Mouse (Mus musculus) ES-Bruce4 (cell line): ENCODE data around the gene Tmem54. TPM values are rescaled to one million over a fixed set of nuclear protein-coding genes. Genes with fewer than 3 reads are reported as not detected.

ENCODE experiments used
- H3K27ac ChIP-seq: 2 replicates; pipeline ENCODE4 v1.5.1; 2012; ENCODE audit warnings: low read length, inconsistent platforms; ENCODE audit not compliant: insufficient read depth
- H3K27me3 ChIP-seq: 2 replicates; pipeline ENCODE4 v1.6.1; 2012; ENCODE audit warnings: mild to moderate bottlenecking, low read length, inconsistent platforms; ENCODE audit not compliant: control insufficient read depth, poor library complexity, insufficient read depth, severe bottlenecking
- H3K36me3 ChIP-seq: 2 replicates; pipeline ENCODE4 v1.6.1; 2012; ENCODE audit warnings: inconsistent platforms, mild to moderate bottlenecking, low read length, moderate library complexity; ENCODE audit not compliant: control insufficient read depth, poor library complexity, insufficient read depth, severe bottlenecking
- H3K4me1 ChIP-seq: one replicate; pipeline ENCODE4 v1.8.1; 2011; ENCODE audit warnings: low read length; ENCODE audit not compliant: control insufficient read depth, insufficient read depth
- H3K4me3 ChIP-seq: 2 replicates; pipeline ENCODE4 v1.5.1; 2011; ENCODE audit warnings: low read depth, mild to moderate bottlenecking, low read length
- H3K9ac ChIP-seq: 2 replicates; pipeline ENCODE4 v1.6.1; 2012; ENCODE audit warnings: low read depth, mild to moderate bottlenecking, inconsistent platforms; ENCODE audit not compliant: poor library complexity, severe bottlenecking
- H3K9me3 ChIP-seq: replicated peaks from 2 replicates; pipeline ENCODE4 v1.6.1; 2012; ENCODE audit warnings: mild to moderate bottlenecking, low read length, inconsistent platforms; ENCODE audit not compliant: control insufficient read depth, poor library complexity, insufficient read depth, severe bottlenecking
- CTCF ChIP-seq: IDR thresholded peaks from one replicate; pipeline ENCODE4 v1.8.1; 2011; ENCODE audit warnings: low read depth, low read length
- EP300 ChIP-seq: IDR thresholded peaks from 2 replicates; pipeline ENCODE4 v1.6.1; 2011; ENCODE audit warnings: low read depth, low read length; ENCODE audit not compliant: insufficient read depth
- POLR2A ChIP-seq: IDR thresholded peaks from one replicate; pipeline ENCODE4 v1.8.1; 2011; ENCODE audit warnings: low read length; ENCODE audit not compliant: insufficient read depth
- polyA plus RNA-seq: library from polyadenylated mRNA; stranded (reverse); fragments of >200 nt; gene quantifications from 2 replicates; pipeline ENCODE4 v1.2.4, GENCODE M21; 2011; ENCODE audit warnings: low read depth; ENCODE audit not compliant: missing spikeins, insufficient read depth, insufficient read length

Tmem54 gene
- polyA plus RNA-seq, 1 experiment = 6.9 TPM

DNA sequence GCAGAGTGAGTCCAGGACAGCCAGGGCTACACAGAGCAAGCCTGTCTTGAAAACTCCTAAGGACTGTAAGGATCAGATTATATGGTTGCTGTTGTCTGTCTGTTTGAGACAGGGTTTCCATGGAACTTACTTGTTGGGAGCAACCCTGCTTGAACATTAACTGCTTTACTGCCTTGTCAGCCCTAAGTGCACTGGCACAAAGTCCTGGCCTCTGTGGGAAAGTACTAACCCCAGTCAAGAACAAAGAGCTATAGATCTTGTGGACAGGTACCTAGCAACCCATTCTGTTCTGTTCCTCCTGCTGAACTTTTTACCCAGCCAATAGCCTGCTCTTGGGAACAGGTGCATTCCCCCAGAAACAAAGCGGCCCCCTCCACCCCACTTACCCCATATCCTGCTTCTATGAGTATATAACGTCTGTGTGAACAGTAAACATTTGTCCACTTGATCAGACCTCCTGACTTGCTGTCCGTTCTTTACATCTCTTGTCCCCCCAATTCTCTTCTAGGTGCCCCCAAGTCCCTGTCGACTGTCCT is 46.0 kb downstream of the Tmem54 start:
- no peaks in the 10 kb centered on the region for H3K4me1 ChIP-seq
- H3K4me3 ChIP-seq = no peak overlapping the region
- H3K9me3 ChIP-seq = no peaks in the 10 kb centered on the region
- no peaks in the 10 kb centered on the region for H3K27me3 ChIP-seq
- H3K9ac ChIP-seq = no peak overlapping the region
- peaks cover 10% of the 10 kb centered on the region for H3K36me3 ChIP-seq
- no peak overlapping the region for H3K27ac ChIP-seq
- no peak for TF ChIP-seq CTCF
- TF ChIP-seq POLR2A = no peak
- no peak for TF ChIP-seq EP300

DNA sequence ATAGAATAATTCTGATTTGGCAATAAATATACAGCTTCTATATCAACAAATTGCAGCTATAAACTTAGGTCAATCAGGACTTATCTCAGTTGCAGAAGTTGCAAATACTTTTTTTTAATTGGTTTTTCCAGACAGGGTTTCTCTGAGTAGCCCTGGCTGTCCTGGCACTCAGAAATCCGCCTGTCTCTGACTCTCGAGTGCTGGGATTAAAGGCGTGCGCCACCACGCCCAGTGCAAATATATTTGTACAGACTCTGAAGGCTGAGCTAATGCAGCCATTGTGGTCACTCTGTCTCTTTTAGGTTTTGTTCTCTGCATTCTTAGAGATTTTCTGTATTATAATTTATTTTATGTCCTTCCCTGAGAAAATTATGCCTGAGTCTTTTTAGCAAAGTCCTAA is 52.2 kb downstream of the Tmem54 start:
- Histone ChIP-seq H3K4me3 (no peak overlapping the region), H3K4me1 (no peaks in the 10 kb centered on the region), H3K9me3 (no peaks in the 10 kb centered on the region), H3K36me3 (0 out of 2 replicates have a peak, but pooled peaks cover 5% of the 10 kb centered on the region), H3K9ac (no peak overlapping the region), H3K27me3 (no peaks in the 10 kb centered on the region), H3K27ac (no peak overlapping the region)
- TF ChIP-seq EP300 = no peak
- no peak for TF ChIP-seq POLR2A
- no peak for TF ChIP-seq CTCF

GRCm38 (mm10) chr4:129158549-129158948 is 53.2 kb downstream of the Tmem54 start:
- Histone ChIP-seq H3K27me3 (no peaks in the 10 kb centered on the region), H3K36me3 (0 out of 2 replicates have a peak, but pooled peaks cover 5% of the 10 kb centered on the region), H3K27ac (no peak overlapping the region), H3K9me3 (no peaks in the 10 kb centered on the region), H3K4me1 (no peaks in the 10 kb centered on the region), H3K4me3 (no peak overlapping the region), H3K9ac (no peak overlapping the region)
- no peak for TF ChIP-seq CTCF

- Histone ChIP-seq H3K36me3 (peaks cover 10% of the 10 kb centered on the region), H3K4me1 (no peaks in the 10 kb centered on the region), H3K27ac (no peak overlapping the region), H3K9ac (no peak overlapping the region), H3K4me3 (no peak overlapping the region), H3K27me3 (no peaks in the 10 kb centered on the region), H3K9me3 (0 out of 2 replicates have a peak, but pooled peaks cover 2% of the 10 kb centered on the region)
- TF ChIP-seq CTCF (no peak), EP300 (no peak), POLR2A (no peak)
Observed at GRCm38 (mm10) chr4:129161076-129161475, 55.7 kb downstream of the Tmem54 start.

Other genes with a start within 250 kb of the Tmem54 start
- 1.9 and 2.8 TPM in 2 replicates for gene Trim62, start 222.0 kb upstream of the Tmem54 start, polyA plus RNA-seq
- gene Azin2, start 143.1 kb upstream of the Tmem54 start, polyA plus RNA-seq = 31.9 and 32.9 TPM in 2 replicates
- gene Ak2, start 113.6 kb upstream of the Tmem54 start, polyA plus RNA-seq = 204 and 208 TPM in 2 replicates
- gene Rnf19b, start 47.3 kb upstream of the Tmem54 start, polyA plus RNA-seq = 38.8 and 43.4 TPM in 2 replicates
- gene Hpca, start 16.5 kb downstream of the Tmem54 start, polyA plus RNA-seq = 0.88 and 1.5 TPM in 2 replicates
- gene Fndc5, start 31.5 kb downstream of the Tmem54 start, polyA plus RNA-seq = 2.7 and 3.3 TPM in 2 replicates
- gene S100pbp, start 84.2 kb downstream of the Tmem54 start, polyA plus RNA-seq = 80.0 and 83.5 TPM in 2 replicates
- gene Yars, start 84.2 kb downstream of the Tmem54 start, polyA plus RNA-seq = 90.6 and 99.8 TPM in 2 replicates
- gene C77080, start 155.9 kb downstream of the Tmem54 start, polyA plus RNA-seq = 50.2 and 55.1 TPM in 2 replicates
- 0.87 and 0.90 TPM in 2 replicates for gene Sync, start 182.1 kb downstream of the Tmem54 start, polyA plus RNA-seq
- gene Rbbp4, start 229.8 kb downstream of the Tmem54 start, polyA plus RNA-seq = 375 and 419 TPM in 2 replicates
- 138 and 146 TPM in 2 replicates for gene Zbtb8os, start 230.1 kb downstream of the Tmem54 start, polyA plus RNA-seq